Mouse (Mus musculus): ENCODE measurements around the gene Myzap.

The Myzap gene

GRCm38 (mm10) chr9:71604914-71605635, 12.9 kb upstream of the Myzap start:
- DNase-seq (ENCODE audit: low spot score in 2 of 2): no peak

GRCm38 (mm10) chr9:71599861-71600260, 7.7 kb upstream of the Myzap start:
- DNase-seq (ENCODE audit: low spot score in 2 of 2): no peak

DNA sequence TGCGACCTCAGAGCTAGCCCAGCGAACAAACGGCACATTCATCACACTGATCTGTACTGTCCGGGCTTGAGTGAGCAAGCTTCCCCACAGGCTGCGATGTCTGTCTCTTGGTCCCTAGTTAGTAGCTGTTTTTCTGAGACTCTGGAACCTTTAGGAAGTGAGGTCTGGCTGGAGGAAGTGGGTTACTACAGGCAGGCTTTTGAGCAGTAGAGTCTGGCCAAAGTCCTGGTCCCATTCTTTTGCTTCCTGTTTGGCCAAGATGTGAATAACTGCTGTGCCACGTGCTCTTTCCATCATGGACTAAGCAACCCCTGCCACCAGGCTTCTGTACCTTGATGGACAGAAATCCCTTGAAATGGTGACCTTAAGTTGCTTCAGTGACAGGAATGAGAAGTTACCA, 4.7 kb upstream of the Myzap start:
- no peak for DNase-seq (ENCODE audit: low spot score in 2 of 2)

- no peak for DNase-seq (ENCODE audit: low spot score in 2 of 2)
Observed at GRCm38 (mm10) chr9:71592577-71593285, 571 bp upstream of the Myzap start.

DNA sequence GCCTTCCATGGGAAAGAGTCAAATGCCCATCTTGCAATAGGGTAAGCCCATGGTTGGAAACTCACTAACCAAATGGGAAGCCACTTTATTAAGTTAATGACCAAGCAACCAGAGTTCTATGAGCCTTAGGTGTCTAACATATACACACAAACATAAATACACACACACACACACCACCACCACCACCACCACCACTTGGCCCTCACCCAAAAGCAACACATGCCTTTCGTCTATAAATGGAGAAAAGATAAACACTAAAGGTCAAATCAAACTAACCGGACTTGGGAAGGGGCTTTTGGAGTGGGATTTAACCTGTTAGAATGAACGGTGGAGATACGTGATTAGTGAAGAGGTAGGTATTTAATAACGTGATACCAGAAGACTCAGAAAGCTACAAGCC, 1.1 kb downstream of the Myzap start:
- DNase-seq (ENCODE audit: low spot score in 2 of 2): no peak

DNA sequence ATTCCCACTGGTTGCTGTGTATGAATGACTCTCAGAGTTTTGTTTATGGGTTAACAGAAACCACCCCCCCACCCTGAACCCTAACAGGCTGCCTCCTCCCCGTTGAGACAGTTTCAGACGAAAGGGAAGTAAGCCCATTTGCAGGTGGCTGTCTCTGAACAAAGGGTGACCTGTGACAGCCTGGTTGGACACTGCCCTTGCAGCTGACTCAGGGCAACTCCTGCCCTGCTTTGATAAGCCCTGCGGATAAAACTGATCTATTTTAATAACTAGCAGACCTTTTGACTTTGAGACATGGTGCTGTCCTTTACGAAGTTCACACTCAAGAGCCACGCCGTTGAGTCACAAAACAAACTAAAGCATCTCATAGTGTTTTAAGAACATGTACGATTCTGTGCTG, 2.4 kb downstream of the Myzap start:
- no peak for DNase-seq (ENCODE audit: low spot score in 2 of 2)

DNA sequence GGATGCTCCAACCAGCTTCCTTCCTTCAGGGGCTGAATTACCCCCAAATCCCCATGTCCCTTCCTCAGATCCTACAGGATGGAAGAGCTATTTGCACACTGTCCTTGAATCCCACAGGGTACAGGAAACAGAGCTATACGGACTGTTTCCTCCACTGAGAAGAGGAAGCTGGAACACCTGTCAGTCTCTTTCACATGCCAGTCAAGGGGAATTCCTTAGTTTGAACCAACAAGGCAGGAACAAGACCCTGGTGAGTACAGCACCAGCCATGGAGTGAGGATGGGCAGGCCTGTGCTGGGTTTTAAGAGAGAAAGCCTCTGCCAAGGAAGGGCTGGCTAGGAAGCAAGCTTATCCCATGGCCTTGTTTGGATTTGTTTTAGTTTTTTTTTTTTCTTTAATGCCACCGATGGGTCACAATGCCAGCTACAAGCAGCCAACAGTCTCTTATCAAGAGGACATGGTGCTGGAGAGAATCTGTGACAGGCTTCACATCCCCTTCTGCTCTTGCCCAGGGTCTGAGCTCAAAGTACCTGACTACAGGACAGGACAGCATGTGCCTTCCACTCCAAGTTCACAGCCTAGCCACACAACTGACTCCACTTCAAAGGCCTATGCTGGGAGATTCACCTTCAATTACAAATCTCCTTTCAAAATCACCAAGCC, 3.1 kb downstream of the Myzap start:
- DNase-seq (ENCODE audit: low spot score in 2 of 2): no peak

- DNase-seq (ENCODE audit: low spot score in 2 of 2): no peak
Observed at GRCm38 (mm10) chr9:71586408-71586807, 5.8 kb downstream of the Myzap start.

GRCm38 (mm10) chr9:71582771-71583170, 9.4 kb downstream of the Myzap start:
- no peak for DNase-seq (ENCODE audit: low spot score in 2 of 2)

DNA sequence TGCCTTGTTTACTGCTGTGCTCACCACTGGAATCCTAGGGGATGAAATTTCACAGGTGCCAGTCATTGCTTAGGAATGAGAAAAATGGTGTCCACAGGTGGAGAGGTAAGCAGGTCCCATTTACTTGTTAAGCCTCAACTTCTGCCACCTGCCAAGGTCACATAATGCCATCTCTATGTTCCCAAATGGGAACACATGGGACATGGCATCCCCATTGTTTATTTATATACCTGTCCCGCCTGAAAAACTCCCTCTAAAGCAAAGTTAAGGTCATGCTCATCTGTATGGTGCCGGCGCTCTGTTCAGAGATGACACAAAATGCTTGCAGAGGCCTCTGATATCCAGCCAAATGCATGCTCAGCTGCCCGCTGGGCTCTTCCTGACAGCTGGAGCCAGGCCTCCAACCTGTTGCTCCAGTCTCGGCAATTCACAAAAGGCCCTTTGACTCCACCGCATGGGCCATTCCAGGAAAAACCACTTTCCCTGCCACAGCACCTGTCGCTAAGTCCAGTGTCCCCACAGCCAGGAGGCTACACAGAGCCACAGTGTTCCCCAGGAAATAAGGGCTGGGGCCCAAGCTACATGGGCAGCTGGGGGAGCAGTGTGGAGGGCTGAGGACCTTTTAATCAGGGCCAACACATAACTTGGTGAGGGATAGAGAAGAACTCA, 13.1 kb downstream of the Myzap start:
- peak in 1 of 2 experiments; percentile 38 for DNase-seq (ENCODE audit: low spot score in 2 of 2)

DNA sequence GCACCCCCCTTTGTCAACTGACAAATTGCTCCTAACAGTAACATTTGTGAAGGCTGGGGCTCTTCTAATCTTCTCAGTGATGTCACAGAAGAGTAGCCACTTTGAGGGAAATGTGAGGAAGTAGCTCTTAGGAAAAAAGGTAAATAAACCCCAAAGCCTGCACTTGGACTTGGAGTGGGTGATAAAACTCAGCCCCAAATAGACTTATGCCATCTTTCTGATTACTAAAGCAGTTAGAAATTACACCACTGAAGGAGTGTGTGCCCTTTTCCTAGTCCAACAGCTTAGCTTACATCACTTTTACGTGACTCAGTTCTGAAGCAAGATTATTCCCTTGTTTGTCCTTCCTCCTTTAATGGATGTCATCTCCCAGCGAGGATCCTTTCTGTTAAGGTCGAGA, 17.7 kb downstream of the Myzap start:
- DNase-seq (ENCODE audit: low spot score in 2 of 2): no peak

- DNase-seq (ENCODE audit: low spot score in 2 of 2): no peak
Observed at GRCm38 (mm10) chr9:71573771-71574340, 18.3 kb downstream of the Myzap start.

GRCm38 (mm10) chr9:71571150-71571633, 21.0 kb downstream of the Myzap start:
- no peak for DNase-seq (ENCODE audit: low spot score in 2 of 2)

DNA sequence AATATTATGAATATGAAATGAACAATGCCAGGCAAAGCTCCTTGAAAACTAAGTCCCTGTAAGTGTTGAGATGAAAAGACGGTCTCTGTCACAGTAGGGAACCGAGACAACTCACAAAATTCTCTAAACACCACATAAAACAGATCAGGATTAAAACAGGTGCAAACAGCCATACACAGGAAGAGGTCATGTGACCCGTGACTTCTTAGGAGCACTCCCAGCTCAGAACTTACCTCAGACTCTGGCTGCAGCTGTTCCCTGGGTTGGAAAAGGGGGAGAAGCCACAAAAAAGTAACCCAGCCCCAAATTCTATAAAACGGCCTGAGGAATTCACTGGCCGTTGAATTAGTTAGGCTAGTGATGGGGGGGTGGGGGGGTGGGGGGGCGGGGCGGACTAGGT, 22.0 kb downstream of the Myzap start:
- DNase-seq (ENCODE audit: low spot score in 2 of 2): no peak

GRCm38 (mm10) chr9:71568323-71568942, 23.7 kb downstream of the Myzap start:
- DNase-seq (ENCODE audit: low spot score in 2 of 2): no peak

- DNase-seq (ENCODE audit: low spot score in 2 of 2): no peak
Observed at GRCm38 (mm10) chr9:71567391-71567790, 24.8 kb downstream of the Myzap start.

- no peak for DNase-seq (ENCODE audit: low spot score in 2 of 2)
Observed at GRCm38 (mm10) chr9:71566763-71567162, 25.4 kb downstream of the Myzap start.

DNA sequence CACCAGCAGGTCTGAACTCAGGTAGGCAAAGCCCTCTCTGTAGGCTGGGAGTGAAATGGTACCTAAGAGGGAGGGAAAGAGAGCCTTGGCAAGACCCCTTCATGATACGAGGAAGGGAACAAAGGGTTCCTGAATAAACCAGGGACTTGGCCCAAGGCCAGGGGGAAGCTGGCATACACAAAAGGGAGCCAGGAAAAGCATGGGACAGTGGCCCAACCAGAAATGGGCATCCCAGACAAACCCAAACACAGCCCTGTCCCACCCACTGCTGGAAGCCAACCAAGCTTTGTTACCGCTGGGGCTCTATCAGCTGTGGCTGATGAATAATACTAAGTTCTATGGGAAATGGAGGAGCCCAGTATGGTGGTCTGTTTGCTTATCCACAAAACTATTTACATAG, 34.4 kb downstream of the Myzap start:
- peak; percentile 31 to 58 for DNase-seq (ENCODE audit: low spot score in 2 of 2)

- no peak for DNase-seq (ENCODE audit: low spot score in 2 of 2)
Observed at GRCm38 (mm10) chr9:71554001-71554400, 38.2 kb downstream of the Myzap start.

GRCm38 (mm10) chr9:71550176-71550575, 42.0 kb downstream of the Myzap start:
- DNase-seq (ENCODE audit: low spot score in 2 of 2): no peak

GRCm38 (mm10) chr9:71547704-71548275, 44.4 kb downstream of the Myzap start:
- DNase-seq (ENCODE audit: low spot score in 2 of 2): no peak
